Mouse (Mus musculus): ENCODE measurements around the gene Banp.

GRCm38 (mm10) chr8:121990506-121991255 is 41.1 kb downstream of the Banp start:
- TF ChIP-seq ZC3H11A (IDR thresholded peaks at IDR 0.05; ENCODE audit: borderline replicate concordance, low read depth, low read length): no peak
- TF ChIP-seq CHD2 (IDR thresholded peaks at IDR 0.05; ENCODE audit: low read depth, low read length): no peak
- no peak for TF ChIP-seq HCFC1 (IDR thresholded peaks at IDR 0.05; ENCODE audit: borderline replicate concordance, insufficient read depth, low read length)
- no peak for TF ChIP-seq ZNF384 (IDR thresholded peaks at IDR 0.05; ENCODE audit: low read depth, low read length)
